Mouse (Mus musculus) heart, adult 2 months (tissue): ENCODE measurements around the gene Fzd5. TPM values are rescaled to one million over a fixed set of nuclear protein-coding genes. Genes with fewer than 3 reads are reported as not detected.

Experiments used
- DNase-seq, 2 experiments: peaks; one replicate each; pipeline ENCODE4 v3.0.0; 2021
- H3K27ac ChIP-seq: fragments of 200-600 bp; 2 replicates; pipeline ENCODE4 v1.8.1; 2022
- H3K27me3 ChIP-seq: fragments of 200-500 bp; 2 replicates; pipeline ENCODE4 v1.6.1; 2012; ENCODE audit warnings: mild to moderate bottlenecking, low read length, inconsistent platforms, mixed read lengths; ENCODE audit not compliant: control insufficient read depth, insufficient read depth
- H3K36me3 ChIP-seq: fragments of 200-500 bp; 2 replicates; pipeline ENCODE4 v1.6.1; 2012; ENCODE audit warnings: low read length, inconsistent platforms; ENCODE audit not compliant: control insufficient read depth, insufficient read depth
- H3K4me1 ChIP-seq: fragments of 200-500 bp; 2 replicates; pipeline ENCODE4 v1.6.1; 2011; ENCODE audit warnings: low read length; ENCODE audit not compliant: control insufficient read depth, insufficient read depth
- H3K4me3 ChIP-seq: fragments of 200-600 bp; 2 replicates; pipeline ENCODE4 v1.8.1; 2022
- H3K79me2 ChIP-seq: fragments of 200-500 bp; replicated peaks from 2 replicates; pipeline ENCODE4 v1.6.1; 2012; ENCODE audit warnings: mild to moderate bottlenecking, inconsistent platforms, low read length, moderate library complexity, mixed read lengths; ENCODE audit not compliant: control insufficient read depth, insufficient read depth
- H3K9ac ChIP-seq: fragments of 200-500 bp; 2 replicates; pipeline ENCODE4 v1.6.1; 2012; ENCODE audit warnings: low read depth, mild to moderate bottlenecking, control low read depth, inconsistent platforms, low read length, mixed read lengths
- CTCF ChIP-seq: fragments of 200-600 bp; IDR thresholded peaks from 2 replicates; pipeline ENCODE4 v1.8.1; 2022; ENCODE audit warnings: antibody characterized with exemption, mild to moderate bottlenecking, moderate library complexity
- EP300 ChIP-seq: fragments of 200-500 bp; IDR thresholded peaks from 2 replicates; pipeline ENCODE4 v1.6.1; 2011; ENCODE audit warnings: low read depth, low read length, control low read depth; ENCODE audit not compliant: insufficient read depth
- POLR2A ChIP-seq: fragments of 200-500 bp; IDR thresholded peaks from 2 replicates; pipeline ENCODE4 v1.6.1; 2011; ENCODE audit warnings: mild to moderate bottlenecking, low read depth, low read length, control low read depth; ENCODE audit not compliant: insufficient read depth
- WGBS: fragments of 180-500 bp; shearing (Covaris S2); methylation state at CpG from one replicate; pipeline ENCODE4 v1.1.7; 2018; 5-methylcytosine and 5-hydroxymethylcytosine counted together
- intact Hi-C: fragments of 180-260 bp; cut with DNase I; formaldehyde crosslinking; loops from one replicate; pipeline ENCODE4 v1.15.1; 2025
- polyA plus RNA-seq: library from polyadenylated mRNA; depleted of rRNA; stranded (reverse); fragments of >200 nt; gene quantifications from 2 replicates; pipeline ENCODE4 v1.2.3, GENCODE M21; 2012
- total RNA-seq, 2 experiments: library from RNA; stranded (reverse); gene quantifications; 2 replicates each; pipeline ENCODE4 v1.2.3; 2021

Fzd5 gene
- total and polyA plus RNA-seq, 3 experiments, result 3.2 to 4.4 (median 3.6) TPM

- no peak overlapping the region for H3K27ac ChIP-seq
- intact Hi-C loops, result loop anchor here (5.0 to 10.0 kb wide), 2 partner anchors 56 to 449 kb away; partner anchors contain the start of genes Idh1 and Pikfyve
- peaks cover 2% of the 10 kb centered on the region; the same call in 1 of the 2 replicates for H3K4me1 ChIP-seq
- H3K27me3 ChIP-seq, result no peaks in the 10 kb centered on the region
- TF ChIP-seq EP300, result no peak
- TF ChIP-seq CTCF, result peak; percentile 47
- no peaks in the 10 kb centered on the region for H3K36me3 ChIP-seq
- DNase-seq, result peak; percentile 55 to 64
- peak overlapping the region; percentile 47 for H3K9ac ChIP-seq
- WGBS, result 14% methylated on average over 75 of the region's 75 CpGs
- H3K79me2 ChIP-seq, result no peaks in the 10 kb centered on the region
- peak overlapping the region; percentile 89 for H3K4me3 ChIP-seq
Observed at GRCm38 (mm10) chr1:64735781-64736680, 1.5 kb downstream of the Fzd5 start.

DNA sequence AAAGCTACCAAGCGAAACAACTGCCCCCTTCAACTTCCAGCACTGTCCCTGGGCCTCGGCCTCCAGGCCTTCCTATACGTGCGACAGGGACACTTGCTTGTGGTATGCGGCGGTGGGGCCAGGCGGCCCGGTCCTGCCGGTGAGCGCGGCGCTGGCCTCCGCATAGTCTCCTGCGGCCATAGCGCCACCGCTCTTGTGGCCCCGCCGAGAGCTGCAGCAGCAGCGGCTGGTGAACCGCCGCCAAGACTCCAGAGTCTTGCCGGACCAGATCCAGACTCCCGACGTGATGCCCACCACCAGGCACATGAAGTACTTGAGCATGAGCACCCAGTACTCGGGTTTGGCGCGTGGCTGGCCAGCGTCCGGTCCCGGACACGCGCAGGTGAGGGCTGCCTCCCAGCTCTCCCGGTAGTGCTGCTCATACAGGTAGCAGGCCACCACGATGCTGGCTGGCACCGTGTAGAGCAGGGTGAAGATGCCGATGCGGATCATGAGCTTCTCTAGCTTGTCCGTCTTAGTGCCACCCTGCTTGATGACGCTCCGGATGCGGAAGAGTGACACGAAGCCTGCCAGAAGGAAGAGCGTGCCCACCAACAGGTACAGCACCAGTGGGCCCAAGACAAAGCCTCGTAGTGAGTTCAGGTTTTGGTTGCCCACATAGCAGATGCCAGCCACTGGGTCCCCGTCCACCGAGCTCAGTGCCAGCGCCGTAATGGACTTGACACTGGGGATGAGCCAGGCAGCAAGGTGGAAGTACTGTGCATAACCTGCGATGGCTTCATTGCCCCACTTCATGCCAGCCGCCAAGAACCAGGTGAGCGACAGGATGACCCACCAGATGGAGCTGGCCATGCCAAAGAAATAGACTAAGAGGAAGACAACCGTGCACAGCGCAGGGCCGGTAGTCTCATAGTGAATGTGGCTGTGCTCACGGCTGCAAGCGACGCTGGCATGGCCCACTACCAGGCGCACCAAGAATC is 2.5 kb downstream of the Fzd5 start:
- peaks cover 2% of the 10 kb centered on the region; the same call in 1 of the 2 replicates for H3K4me1 ChIP-seq
- no peaks in the 10 kb centered on the region for H3K36me3 ChIP-seq
- WGBS, result 61% methylated on average over 58 of the region's 58 CpGs
- peak overlapping the region; percentile 55 for H3K9ac ChIP-seq
- H3K4me3 ChIP-seq, result peak overlapping the region; percentile 40; the same call in 1 of the 2 replicates
- DNase-seq, result peak; percentile 41 to 45
- peak; percentile 52 for TF ChIP-seq CTCF
- TF ChIP-seq POLR2A, result no peak
- intact Hi-C loops, result loop anchor here (5.0 to 10.0 kb wide), 2 partner anchors 57 to 450 kb away; partner anchors contain the start of genes Idh1 and Pikfyve
- no peaks in the 10 kb centered on the region for H3K27me3 ChIP-seq
- H3K79me2 ChIP-seq, result no peaks in the 10 kb centered on the region
- no peak overlapping the region for H3K27ac ChIP-seq

GRCm38 (mm10) chr1:64733453-64734245 is 3.9 kb downstream of the Fzd5 start:
- no peak for DNase-seq
- H3K9ac ChIP-seq, result no peak overlapping the region
- no peaks in the 10 kb centered on the region for H3K36me3 ChIP-seq
- TF ChIP-seq CTCF (no peak), EP300 (no peak), POLR2A (no peak)
- WGBS, result 90% methylated on average over 11 of the region's 11 CpGs
- H3K27ac ChIP-seq, result no peak overlapping the region
- H3K27me3 ChIP-seq, result no peaks in the 10 kb centered on the region
- no peak overlapping the region for H3K4me3 ChIP-seq
- no peaks in the 10 kb centered on the region for H3K79me2 ChIP-seq
- no peaks in the 10 kb centered on the region; the same call in 1 of the 2 replicates for H3K4me1 ChIP-seq
- intact Hi-C loops, result loop anchor here (10.0 kb wide), 1 partner anchor 451 kb away; the partner anchor contains the start of genes Idh1 and Pikfyve

DNA sequence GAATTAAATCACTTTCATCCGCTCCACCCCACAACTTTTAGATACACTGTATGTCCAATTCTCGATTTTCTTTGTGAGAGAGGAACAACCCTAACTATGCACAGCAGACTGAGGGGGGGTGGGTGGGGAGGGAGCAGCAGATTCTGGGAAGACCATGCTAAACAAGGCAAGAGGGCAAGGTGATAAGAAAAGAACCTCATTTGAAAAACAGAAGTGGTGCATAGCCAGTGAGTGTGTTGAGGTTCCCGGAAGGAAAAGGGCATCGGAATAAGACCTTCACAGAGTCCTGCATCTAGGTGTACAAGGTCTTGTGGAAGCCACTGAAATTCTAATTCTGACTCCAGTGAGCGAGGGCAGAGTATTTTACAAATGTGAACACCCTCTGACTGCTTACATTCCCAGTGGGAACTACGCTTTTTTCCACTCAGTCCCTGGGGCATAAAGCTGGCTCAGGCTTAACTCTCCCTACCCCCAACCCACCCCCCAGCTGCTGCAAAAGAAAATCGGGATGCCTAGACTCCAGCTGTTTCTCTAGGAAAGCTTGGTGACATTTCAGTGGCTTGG is 4.8 kb downstream of the Fzd5 start:
- Histone ChIP-seq H3K9ac (no peak overlapping the region), H3K4me1 (no peaks in the 10 kb centered on the region; the same call in 1 of the 2 replicates), H3K79me2 (no peaks in the 10 kb centered on the region), H3K27me3 (no peaks in the 10 kb centered on the region), H3K4me3 (no peak overlapping the region), H3K27ac (no peak overlapping the region), H3K36me3 (no peaks in the 10 kb centered on the region)
- TF ChIP-seq EP300, result no peak
- no peak for TF ChIP-seq CTCF
- no peak for TF ChIP-seq POLR2A
- 73% methylated on average over 7 of the region's 7 CpGs for WGBS
- no peak for DNase-seq
- intact Hi-C loops, result loop anchor here (10.0 kb wide), 1 partner anchor 452 kb away; the partner anchor contains the start of genes Idh1 and Pikfyve

DNA sequence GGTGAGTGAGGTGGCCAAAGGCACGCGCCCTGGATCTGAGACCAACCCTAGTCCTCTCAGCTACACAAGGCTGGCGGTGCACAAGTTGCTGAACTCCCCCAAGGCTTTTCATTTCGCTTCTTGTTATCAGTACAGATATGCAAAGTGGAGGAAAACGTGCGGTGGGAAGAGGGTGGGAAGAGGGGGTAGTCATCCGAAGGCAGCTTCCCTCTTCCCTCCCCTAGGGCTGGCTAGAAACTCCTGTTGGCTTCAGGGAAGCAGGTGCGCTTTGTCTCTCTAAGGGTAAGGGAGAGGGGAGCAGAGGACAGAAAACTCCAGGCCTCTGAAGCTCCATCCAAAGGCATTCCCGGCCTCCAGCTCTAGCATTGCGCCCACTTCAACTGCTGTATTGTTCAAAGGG is 5.4 kb downstream of the Fzd5 start:
- TF ChIP-seq CTCF (no peak), EP300 (no peak), POLR2A (no peak)
- Histone ChIP-seq H3K36me3 (no peaks in the 10 kb centered on the region), H3K79me2 (no peaks in the 10 kb centered on the region), H3K27me3 (no peaks in the 10 kb centered on the region), H3K4me1 (no peaks in the 10 kb centered on the region; the same call in 1 of the 2 replicates), H3K9ac (no peak overlapping the region), H3K4me3 (no peak overlapping the region), H3K27ac (no peak overlapping the region)
- no peak for DNase-seq
- intact Hi-C loops, result loop anchor here (10.0 kb wide), 1 partner anchor 453 kb away; the partner anchor contains the start of genes Idh1 and Pikfyve
- WGBS, result 63% methylated on average over 10 of the region's 10 CpGs
